Mouse (Mus musculus) fibroblast of lung, adult 2 months (primary cell): ENCODE measurements around the gene Bcor.

Source experiments
- DNase-seq: peaks from one replicate; pipeline ENCODE4 v3.0.0-alpha.2; 2011; ENCODE audit warnings: low read depth

Bcor gene

DNA sequence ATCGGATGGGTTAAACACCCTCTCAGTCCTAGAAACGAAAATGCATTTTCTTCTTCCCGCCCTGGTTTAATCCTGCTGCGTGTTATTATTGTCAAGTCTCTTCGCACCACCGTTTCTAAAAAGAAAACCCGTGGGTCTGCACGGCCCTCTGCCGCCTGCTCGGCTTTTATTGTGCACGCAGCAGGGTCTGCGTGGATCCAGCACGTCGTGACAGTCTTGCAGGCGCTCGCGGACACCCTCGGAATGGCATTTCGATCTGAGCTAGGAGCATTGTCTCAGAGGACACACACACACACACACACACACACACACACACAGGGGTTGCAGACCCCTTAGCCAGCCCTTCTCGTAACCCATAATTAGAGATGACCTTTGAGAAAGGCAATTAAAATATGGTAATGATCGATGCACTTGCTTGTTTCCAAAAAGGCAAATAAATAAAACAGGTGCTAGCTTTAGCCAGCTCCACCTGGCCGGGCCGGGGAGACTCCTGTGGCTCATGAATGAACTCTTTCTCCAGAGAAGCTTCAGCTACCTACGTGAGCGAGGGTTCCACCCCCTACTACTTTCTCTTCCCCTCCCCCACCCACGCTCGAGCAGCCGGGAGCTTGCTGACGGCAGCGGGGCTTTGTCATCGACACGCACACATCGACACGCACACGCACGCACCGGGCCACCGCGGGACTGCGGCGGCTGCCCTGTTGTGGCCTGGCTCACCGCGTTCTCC is 8.7 kb downstream of the Bcor start:
- DNase-seq, result no peak

DNA sequence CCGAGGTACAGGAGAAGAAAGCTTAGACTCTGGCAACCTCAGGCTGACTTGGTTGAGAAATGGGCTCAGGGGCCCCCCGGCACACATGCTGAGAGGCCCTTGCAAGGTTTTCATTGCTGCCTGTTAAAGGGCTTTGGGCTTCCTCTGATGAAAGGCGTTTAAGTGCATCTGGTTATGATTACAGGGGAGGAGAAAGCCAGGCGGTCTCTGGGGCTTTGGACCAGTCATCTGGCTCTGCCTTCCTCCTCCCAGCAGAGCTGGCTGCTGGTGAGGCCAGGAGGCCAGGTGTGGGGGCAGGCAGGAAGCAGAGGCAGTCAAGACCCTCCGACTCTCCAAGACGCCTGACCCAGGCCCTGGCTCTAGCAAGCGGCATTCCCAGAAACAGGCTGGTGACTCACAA is 9.7 kb downstream of the Bcor start:
- DNase-seq, result peak; percentile 54

- DNase-seq, result no peak
Measured at GRCm38 (mm10) chrX:12146263-12146662, 13.9 kb downstream of the Bcor start.

DNA sequence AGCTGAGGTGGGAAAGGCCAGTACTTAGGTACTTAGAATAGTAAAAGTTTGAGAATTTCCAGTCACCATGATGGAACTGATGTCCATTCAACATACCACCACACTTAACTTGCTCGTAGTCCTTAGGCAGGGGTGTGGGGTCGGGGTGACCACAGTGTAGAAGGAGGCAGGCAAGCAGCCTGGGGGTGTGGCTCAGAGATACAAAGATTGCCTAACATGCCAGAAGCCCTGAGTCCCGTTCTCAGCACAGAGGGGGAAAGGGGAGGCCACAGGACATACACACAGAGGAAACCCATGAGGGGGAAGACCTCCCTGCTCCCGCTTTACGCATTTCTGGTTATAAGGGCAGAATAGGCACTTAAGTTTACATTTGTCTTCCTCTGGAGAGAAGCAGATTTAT is 17.3 kb downstream of the Bcor start:
- DNase-seq, result no peak

DNA sequence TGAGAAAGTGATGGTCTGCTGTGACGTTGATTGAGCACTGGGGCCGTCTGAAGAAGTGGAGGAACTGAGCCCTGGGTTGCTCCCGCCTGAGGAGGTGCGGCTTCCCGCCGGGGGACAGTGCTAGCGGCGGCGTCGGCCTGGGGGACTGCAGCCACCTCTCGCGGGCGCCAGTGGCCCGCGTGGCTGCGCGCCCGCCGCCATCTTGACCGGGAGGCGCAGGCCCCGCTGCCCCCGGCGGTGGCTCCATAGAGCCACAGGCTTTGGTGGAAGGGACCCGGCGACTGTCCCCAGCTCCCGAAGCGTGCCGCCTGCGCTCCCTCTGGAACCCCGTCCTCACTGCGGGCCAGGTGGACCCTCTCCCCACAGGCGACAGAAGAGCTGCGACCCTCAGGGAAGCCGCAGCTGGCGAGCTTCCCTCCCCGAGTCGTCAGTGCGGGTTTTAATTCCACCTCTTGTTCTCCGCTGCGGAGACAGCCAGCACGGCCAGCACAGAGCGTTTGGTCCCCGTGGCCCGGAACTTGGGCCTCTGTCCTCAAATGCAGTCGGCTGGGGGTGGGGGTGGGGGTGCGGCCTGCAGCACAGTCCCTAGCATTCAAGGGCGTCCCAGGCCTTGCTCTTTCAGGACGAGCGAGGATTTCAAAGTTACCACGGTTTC is 19.9 kb downstream of the Bcor start:
- DNase-seq, result no peak

DNA sequence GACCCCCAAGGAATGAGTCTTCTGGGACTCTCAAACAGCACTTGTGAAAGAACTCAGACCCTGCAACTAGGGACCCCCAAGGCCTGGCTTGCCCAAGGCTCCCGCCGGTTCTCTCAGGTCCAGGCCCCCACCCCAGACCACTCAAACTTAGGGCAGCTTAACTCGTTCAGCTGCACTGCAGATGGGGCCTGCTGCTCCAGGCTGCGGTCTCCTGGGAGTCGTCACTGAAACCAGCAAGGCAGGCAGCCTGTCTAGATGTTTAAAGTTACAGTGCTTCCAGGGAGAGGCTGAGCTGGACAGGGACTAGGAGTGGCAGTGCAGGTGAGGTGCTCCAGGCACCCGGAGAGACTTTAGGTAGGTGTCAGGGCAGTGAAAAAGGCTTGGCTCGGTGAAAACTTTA is 21.9 kb downstream of the Bcor start:
- no peak for DNase-seq

GRCm38 (mm10) chrX:12137121-12137521 is 23.0 kb downstream of the Bcor start:
- no peak for DNase-seq

DNA sequence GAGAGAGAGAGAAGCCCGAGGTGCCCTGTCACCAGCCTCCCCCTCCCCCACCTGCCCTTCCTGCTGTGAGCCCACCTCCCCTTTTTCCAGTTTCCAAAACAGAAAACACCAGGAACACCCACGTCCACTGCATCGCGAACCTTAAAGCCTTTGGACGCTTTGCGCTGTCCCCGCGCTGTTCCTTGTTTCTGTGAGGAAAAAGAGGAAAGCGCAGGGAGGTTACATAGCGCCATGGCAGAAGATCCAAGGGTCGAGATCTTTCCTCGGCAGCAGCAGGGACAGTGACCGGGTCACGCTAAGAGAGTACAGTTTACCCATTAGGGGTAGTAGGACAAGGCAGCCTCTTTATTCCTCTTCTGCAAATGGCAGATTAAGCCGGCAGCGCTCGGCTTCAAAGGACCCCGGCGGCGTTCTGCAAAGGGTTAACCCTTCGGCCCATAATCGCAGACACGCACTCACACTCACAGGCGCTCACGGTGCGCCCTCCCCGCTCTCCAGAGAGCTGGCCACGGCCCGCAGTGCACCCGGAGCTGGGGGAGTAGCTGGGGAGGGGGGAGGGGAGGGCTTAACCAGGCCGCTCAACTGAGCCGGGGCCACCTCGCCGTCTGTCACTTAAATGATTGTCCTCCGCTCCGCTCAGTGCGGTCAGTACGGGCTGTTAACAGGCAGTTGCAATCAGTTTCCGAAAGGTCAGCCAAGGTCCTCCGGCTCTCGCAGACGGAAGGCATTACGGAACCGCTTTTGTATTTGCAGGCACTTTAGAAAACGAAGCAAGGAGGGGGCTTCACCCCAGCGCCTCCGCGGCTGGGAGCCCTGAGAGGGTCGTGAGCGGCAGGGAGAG is 23.7 kb downstream of the Bcor start:
- no peak for DNase-seq

GRCm38 (mm10) chrX:12135121-12136111 is 24.7 kb downstream of the Bcor start:
- DNase-seq, result no peak

DNA sequence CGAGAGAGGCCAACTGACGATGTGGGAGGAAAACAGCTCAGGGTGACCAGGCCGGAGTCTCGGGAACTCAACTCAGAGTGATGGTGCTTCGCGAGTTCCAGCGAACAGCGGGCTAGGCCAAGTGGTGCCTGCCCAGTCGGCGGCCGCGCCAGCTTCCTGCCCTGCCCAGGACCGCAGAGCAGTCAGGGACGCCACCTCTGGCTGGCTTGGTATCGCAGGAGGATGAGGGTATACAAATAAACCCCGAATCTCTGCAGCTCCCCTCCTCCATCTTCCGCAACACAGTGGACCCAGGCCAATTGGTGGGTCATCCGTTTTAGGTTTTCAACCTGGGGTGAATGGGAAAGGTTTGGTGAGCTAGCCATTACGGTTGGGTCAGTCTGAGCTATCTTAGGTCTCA is 25.6 kb downstream of the Bcor start:
- peak; percentile 53 for DNase-seq

GRCm38 (mm10) chrX:12133836-12134431 is 26.2 kb downstream of the Bcor start:
- no peak for DNase-seq

DNA sequence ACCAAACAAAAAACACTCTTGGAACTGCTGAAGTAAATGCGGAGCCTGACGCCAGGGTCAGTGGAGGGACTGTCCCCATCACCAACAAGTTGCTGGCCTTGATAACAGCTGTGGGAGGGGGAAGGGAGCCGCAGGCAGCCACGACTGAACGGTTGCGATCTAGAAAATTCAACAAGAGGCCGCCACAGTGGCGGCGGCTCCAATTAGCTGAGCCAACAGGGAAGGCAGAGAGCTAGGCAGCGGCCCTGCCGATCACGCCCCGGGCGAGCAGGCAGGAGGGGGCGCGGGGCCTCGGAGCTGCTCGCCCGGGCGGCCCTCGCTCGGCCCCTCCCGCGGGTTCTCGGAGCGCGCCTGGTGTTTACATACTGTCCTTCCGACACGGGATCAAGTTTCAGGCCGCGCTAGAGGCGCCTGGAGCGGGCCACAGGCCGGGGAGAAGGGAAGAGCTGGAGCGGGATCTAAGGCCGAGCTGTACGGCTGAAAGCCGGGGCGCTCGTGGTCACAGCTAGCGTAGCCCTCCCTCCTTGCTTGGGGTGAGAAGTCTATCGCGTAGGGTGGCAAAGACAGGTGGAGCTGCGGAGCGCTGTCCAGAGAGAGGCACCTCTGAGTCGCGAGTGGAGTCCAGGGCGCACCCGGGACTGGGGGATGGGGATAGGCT is 26.8 kb downstream of the Bcor start:
- no peak for DNase-seq

DNA sequence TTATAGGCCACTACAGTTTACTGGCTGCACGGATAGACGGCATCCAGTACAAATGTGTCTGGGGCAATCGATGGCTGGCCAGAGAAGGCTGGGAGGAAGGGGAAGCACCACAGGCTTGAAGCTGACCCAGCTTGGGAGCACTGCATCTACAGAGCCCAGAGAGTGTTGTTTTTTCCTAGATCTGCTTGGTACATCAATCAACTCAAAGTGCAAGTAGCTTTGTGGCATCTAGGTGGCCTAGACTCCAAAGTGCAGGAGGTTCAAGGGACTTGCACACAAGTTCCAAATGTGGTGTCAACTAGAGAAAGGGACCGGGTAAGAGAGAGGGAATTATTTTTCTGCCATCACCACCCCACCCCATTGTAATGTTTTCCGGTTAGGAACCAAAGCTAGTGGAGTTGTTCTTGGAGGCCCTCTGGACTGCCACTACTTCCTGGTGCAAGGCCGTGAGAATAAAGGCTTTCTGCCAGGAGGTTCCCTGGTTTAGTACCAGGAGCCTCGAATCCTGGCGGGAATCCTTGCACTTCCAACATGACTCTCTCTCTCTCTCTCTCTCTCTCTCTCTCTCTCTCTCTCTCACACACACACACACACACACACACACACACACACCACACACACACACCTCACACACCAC is 27.5 kb downstream of the Bcor start:
- DNase-seq, result no peak

DNA sequence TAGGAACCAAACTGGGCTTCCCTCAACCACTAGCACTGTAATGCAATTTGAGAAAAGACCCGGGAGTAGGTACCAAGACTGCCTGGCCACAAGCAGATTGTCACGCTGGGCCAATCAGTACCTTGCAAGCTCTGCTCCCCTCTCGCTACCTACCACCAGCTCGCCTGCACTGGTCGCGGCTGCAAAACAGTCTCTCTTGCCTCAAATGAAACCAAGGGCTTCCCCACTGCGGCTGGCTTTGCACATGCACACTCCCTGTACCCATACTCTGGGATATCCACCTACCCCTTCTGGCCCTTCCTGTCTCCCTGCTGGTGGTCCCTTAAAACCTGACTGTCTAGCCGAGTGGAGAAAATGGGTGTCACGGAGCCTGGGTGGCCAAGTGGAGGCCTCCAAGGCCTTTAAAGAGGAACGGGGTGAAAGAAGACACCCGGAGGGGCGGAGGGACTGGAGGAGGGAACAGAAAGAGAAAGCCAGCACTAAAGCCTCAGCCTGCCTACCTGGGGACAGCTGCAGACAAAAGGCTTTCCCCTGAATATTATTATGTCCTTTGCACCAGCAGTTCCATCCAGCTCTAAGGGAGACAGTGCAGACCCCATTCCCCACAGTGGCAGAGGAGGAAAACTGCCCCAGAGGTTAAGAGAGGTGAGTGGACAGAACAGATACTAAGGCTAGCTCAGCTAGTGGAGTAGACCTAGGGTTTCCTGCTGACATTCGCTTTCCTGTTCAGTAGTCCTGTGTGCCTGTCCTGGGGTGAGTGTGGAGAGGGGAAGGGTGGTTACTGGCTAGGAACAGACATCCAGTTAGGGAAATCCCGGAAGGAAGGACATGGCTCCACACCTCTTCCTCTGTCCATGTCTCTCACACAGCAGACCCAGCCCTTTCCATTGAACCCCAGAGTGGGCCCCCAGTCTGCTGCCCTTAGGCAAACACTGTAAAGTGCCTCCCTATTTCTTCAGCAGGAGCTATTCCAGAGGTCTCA is 30.0 kb downstream of the Bcor start:
- DNase-seq, result no peak

- peak; percentile 78 for DNase-seq
Measured at GRCm38 (mm10) chrX:12129230-12129629, 30.9 kb downstream of the Bcor start.

- no peak for DNase-seq
Measured at GRCm38 (mm10) chrX:12128165-12129083, 31.7 kb downstream of the Bcor start.

DNA sequence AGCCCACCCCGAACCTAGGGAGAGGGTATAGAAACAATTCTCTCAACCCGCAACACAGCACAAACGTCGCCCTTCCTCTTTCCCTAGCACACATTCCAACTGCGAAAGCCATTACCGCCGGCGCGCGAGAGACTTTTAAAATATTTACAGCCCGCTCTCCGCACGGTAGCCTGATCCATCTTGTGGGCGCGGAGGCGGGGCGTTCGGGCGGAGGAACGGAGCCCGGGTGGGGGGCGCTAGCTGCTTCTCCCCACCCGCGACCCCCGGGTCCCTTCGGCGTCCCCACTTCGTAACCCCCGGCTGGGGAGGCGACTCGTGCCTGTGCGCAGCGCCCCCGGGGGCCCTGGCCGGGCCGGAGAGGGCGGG is 32.4 kb downstream of the Bcor start:
- DNase-seq, result no peak

GRCm38 (mm10) chrX:12127106-12127670 is 33.0 kb downstream of the Bcor start:
- no peak for DNase-seq
